Mouse (Mus musculus): Measurements from ENCODE around the gene Entr1. TPM values are rescaled to one million over a fixed set of nuclear protein-coding genes. Genes with fewer than 3 reads are reported as not detected.
A peak's percentile ranks its signal among the peaks of the same experiment; 100 is the strongest.

Gene Entr1
- polyA plus RNA-seq, 1 experiment from 2014 or later: 177 TPM

GRCm38 (mm10) chr2:26409362-26409761 is 20.2 kb upstream of the Entr1 start:
- WGBS: 59% methylated on average over 3 of the region's 3 CpGs
- H3K9me3 ChIP-seq: no peaks in the 10 kb centered on the region
- H3K27me3 ChIP-seq (replicated peaks): no peaks in the 10 kb centered on the region
- peaks cover 38% of the 10 kb centered on the region for H3K4me1 ChIP-seq
- H3K9ac ChIP-seq: no peak overlapping the region
- H3K4me3 ChIP-seq: peak overlapping the region; percentile 92; the same call in 1 of the 2 replicates
- ATAC-seq (ENCODE audit: low FRiP score, low read depth): peak; percentile 49; the same call in 1 of the 2 replicates
- H3K27ac ChIP-seq: no peak overlapping the region
- H3K4me2 ChIP-seq (replicated peaks): peak overlapping the region; percentile 81
- peaks cover 53% of the 10 kb centered on the region for H3K36me3 ChIP-seq

DNA sequence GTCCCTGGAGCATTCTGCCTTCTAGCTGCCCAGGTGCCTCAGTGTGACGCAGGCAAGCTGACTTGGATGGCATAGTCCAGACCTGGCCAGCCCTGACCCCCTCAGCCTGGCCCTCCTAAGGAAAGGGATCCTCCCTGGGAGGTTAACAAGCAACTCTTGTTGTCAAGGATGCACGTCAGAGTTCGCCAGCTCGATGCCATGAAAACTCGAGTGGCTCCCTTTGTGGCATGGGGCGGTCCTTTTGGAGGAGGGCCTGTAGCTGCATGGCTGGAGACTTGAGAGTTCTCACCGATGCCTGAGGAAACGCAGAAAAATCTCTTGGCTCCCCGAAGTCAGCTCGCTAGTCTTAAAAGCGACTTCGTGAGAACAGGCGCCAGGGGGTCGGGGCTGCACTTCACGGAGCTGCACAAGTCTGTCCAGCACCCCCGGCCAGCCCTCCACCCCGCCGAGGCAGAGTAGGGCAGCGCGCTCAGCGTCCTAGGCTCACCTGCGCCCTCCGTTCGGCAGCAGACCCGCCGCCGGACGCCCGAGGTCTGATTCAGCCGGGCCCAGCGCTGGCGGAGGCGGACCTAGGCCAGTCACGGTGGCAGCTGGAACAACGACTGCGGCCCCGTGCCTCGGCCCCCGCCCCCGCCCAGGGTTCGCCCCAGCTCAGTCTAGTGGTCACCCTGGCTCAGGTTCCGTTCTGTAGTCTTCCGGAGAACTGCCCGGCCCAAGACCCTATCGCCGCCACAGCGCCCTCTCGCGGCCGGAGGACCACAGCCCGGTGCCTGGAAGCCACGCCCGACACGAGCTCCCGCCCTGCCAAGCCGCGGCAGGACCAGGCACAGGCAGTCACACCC is 19.6 kb upstream of the Entr1 start, which contains the start of gene Inpp5e:
TSS of gene Inpp5e (minus strand) at position 689 of the 842 bp plus-strand sequence.
- under 1% methylated on average over 57 of the region's 57 CpGs for WGBS
- peak; percentile 94 for ATAC-seq (ENCODE audit: low FRiP score, low read depth)
- Histone ChIP-seq H3K27me3 (replicated peaks) (no peaks in the 10 kb centered on the region), H3K4me2 (replicated peaks) (peak within 1 kb of the TSS; percentile 81), H3K9ac (peak within 1 kb of the TSS; percentile 92), H3K27ac (peak within 1 kb of the TSS; percentile 26; the same call in 1 of the 2 replicates), H3K4me3 (peak within 1 kb of the TSS; percentile 92), H3K9me3 (no peaks in the 10 kb centered on the region), H3K4me1 (peaks cover 38% of the 10 kb centered on the region), H3K36me3 (peaks cover 46% of the 10 kb centered on the region)

GRCm38 (mm10) chr2:26403306-26403705 is 14.2 kb upstream of the Entr1 start:
- peaks cover 43% of the 10 kb centered on the region for H3K36me3 ChIP-seq
- H3K4me3 ChIP-seq: no peak overlapping the region
- no peak overlapping the region for H3K9ac ChIP-seq
- H3K4me1 ChIP-seq: peaks cover 36% of the 10 kb centered on the region
- no peak overlapping the region for H3K4me2 ChIP-seq (replicated peaks)
- H3K9me3 ChIP-seq: no peaks in the 10 kb centered on the region
- H3K27me3 ChIP-seq (replicated peaks): no peaks in the 10 kb centered on the region
- no peak overlapping the region for H3K27ac ChIP-seq
- WGBS: 79% methylated on average over 8 of the region's 8 CpGs
- ATAC-seq (ENCODE audit: low FRiP score, low read depth): no peak

DNA sequence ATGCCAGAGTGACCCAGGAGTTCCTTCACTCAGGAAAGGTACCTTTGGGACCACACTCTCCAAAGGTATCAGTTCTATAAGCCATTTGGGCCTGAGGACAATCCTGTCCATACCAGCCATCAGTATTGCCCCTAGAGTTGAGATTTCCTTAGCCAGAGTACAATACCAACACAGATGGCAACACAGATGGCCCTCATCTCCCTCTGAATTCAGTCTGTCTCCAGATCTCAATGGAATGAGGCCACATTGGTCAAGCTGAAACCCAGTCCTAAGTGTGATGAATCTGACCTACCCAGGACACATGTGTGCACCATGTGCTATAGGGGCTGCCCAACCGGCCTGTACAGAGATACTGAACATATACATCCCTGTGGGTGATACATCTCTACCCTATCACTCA is 13.1 kb upstream of the Entr1 start:
- H3K9ac ChIP-seq: no peak overlapping the region
- H3K36me3 ChIP-seq: peaks cover 51% of the 10 kb centered on the region
- no peak overlapping the region for H3K4me2 ChIP-seq (replicated peaks)
- ATAC-seq (ENCODE audit: low FRiP score, low read depth): no peak
- peaks cover 26% of the 10 kb centered on the region for H3K4me1 ChIP-seq
- H3K27me3 ChIP-seq (replicated peaks): no peaks in the 10 kb centered on the region
- 89% methylated on average over 1 of the region's 1 CpGs for WGBS
- H3K9me3 ChIP-seq: no peaks in the 10 kb centered on the region
- H3K27ac ChIP-seq: no peak overlapping the region
- no peak overlapping the region for H3K4me3 ChIP-seq

DNA sequence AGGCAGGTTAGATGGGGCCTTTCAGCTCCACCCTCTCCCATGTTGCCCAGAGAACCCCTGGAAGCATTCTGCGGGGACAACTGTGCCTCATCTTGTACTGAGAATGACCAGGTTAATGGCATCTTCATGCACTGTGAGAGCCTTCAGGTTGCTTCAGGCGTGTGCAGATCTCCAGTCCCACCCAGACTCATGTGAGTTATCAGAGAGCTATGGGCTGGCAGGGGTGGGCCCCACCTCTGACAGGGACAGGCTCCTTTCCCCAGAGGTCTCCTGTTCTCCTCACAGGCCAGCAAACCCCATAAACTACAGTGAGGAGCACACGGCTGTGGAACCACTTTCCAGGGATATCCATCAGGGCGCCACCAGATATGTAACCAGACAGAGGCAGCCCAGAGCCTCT is 11.9 kb upstream of the Entr1 start:
- H3K9me3 ChIP-seq: no peaks in the 10 kb centered on the region
- H3K4me2 ChIP-seq (replicated peaks): no peak overlapping the region
- H3K36me3 ChIP-seq: peaks cover 58% of the 10 kb centered on the region
- H3K27me3 ChIP-seq (replicated peaks): no peaks in the 10 kb centered on the region
- ATAC-seq (ENCODE audit: low FRiP score, low read depth): no peak
- no peak overlapping the region for H3K4me3 ChIP-seq
- peaks cover 13% of the 10 kb centered on the region for H3K4me1 ChIP-seq
- no peak overlapping the region for H3K27ac ChIP-seq
- H3K9ac ChIP-seq: no peak overlapping the region
- WGBS: 90% methylated on average over 4 of the region's 4 CpGs

DNA sequence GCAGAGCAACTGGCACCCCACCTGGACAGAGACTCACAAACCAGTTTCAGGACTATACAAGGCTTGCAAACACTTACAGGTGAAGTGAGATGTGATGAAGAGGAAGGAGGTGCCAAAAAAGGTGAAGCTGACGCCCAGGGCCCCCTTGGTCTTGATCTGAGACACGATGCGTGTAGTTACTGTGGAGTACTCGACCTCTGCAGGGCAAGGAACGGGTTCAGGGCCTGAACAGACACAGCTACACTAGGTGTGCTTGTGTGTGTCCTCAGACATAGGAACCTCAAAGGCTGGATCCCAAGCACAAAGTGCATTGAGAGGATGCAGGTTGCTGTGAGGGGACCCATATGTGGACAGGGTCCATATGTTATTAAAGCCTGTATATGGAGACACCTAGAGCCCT is 11.2 kb upstream of the Entr1 start:
- ATAC-seq (ENCODE audit: low FRiP score, low read depth): no peak
- H3K27me3 ChIP-seq (replicated peaks): no peaks in the 10 kb centered on the region
- 0 out of 2 replicates have a peak, but pooled peaks cover 7% of the 10 kb centered on the region for H3K4me1 ChIP-seq
- H3K4me2 ChIP-seq (replicated peaks): no peak overlapping the region
- WGBS: 91% methylated on average over 5 of the region's 5 CpGs
- no peak overlapping the region for H3K9ac ChIP-seq
- H3K9me3 ChIP-seq: no peaks in the 10 kb centered on the region
- H3K36me3 ChIP-seq: peaks cover 65% of the 10 kb centered on the region
- no peak overlapping the region for H3K27ac ChIP-seq
- H3K4me3 ChIP-seq: no peak overlapping the region

DNA sequence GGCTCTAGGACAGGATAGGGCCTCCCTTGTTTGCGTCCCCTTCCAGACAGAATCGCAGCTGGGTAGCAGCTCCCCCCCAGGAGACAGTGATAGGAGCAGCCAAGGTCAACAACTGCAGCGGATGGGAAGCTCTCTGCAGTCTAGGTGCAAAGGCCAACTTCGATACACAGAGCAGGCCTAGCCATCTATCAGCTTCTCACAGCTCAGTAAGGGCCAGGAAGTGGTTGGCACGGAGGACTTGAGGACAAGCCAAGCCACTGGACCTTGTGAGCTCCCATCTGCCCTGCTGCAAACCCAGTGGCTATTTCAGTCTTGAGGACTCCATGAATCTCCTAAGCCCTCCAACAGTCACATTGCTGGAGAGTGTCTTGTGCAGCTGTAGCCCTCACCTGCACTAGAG is 10.5 kb upstream of the Entr1 start:
- 90% methylated on average over 5 of the region's 5 CpGs for WGBS
- Histone ChIP-seq H3K4me1 (0 out of 2 replicates have a peak, but pooled peaks cover 1% of the 10 kb centered on the region), H3K9me3 (no peaks in the 10 kb centered on the region), H3K9ac (no peak overlapping the region), H3K4me2 (replicated peaks) (no peak overlapping the region), H3K27ac (no peak overlapping the region), H3K27me3 (replicated peaks) (no peaks in the 10 kb centered on the region), H3K36me3 (peaks cover 72% of the 10 kb centered on the region), H3K4me3 (no peak overlapping the region)
- no peak for ATAC-seq (ENCODE audit: low FRiP score, low read depth)

DNA sequence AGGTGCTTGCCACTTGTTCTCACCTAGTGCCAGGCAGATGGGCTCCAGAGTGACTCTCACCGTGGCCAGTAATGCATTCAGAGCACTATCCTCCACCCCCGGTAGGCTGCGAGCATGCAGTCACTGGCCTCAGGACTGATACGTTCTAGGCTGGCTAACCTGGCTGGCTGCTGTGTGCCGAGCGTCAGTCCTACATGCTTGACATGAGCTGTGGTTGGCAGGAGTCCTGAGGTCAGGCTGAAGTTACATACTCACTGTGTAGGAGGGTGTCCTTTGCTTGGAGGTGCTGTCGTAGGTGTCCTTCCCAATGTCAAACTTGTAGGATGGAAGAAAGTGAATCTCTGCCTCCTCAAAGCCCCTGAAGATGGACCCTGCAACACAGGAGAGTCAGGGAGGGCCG is 9.9 kb upstream of the Entr1 start:
- Histone ChIP-seq H3K27ac (no peak overlapping the region), H3K9me3 (no peaks in the 10 kb centered on the region), H3K36me3 (peaks cover 78% of the 10 kb centered on the region), H3K4me1 (no peaks in the 10 kb centered on the region), H3K9ac (no peak overlapping the region), H3K4me2 (replicated peaks) (no peak overlapping the region), H3K4me3 (no peak overlapping the region), H3K27me3 (replicated peaks) (no peaks in the 10 kb centered on the region)
- 94% methylated on average over 8 of the region's 8 CpGs for WGBS
- ATAC-seq (ENCODE audit: low FRiP score, low read depth): no peak

GRCm38 (mm10) chr2:26391617-26392016 is 2.5 kb upstream of the Entr1 start:
- peaks cover 23% of the 10 kb centered on the region for H3K4me1 ChIP-seq
- no peak for ATAC-seq (ENCODE audit: low FRiP score, low read depth)
- no peak overlapping the region for H3K4me2 ChIP-seq (replicated peaks)
- no peak overlapping the region for H3K4me3 ChIP-seq
- no peak overlapping the region for H3K9ac ChIP-seq
- WGBS: 92% methylated on average over 6 of the region's 6 CpGs
- no peaks in the 10 kb centered on the region for H3K27me3 ChIP-seq (replicated peaks)
- no peaks in the 10 kb centered on the region for H3K9me3 ChIP-seq
- H3K36me3 ChIP-seq: peaks cover 73% of the 10 kb centered on the region
- H3K27ac ChIP-seq: no peak overlapping the region

DNA sequence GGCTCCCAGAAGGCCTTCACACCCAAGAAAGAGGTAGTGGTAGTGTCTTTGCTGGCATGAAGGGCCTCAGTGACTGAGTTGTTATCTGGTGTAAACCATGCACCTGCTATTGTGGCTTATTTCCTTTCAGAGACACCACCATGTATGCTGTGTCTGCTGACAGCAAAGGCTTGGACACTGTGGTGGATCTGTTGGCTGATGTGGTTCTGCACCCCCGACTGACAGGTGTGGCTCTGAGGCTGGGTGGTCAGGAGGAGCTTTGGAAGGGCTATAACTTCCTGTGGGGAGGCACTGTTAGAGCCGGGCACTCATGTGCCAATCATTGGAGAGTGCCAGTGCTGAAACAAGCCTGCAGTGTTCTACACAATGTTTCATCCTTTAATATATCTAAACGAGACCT is 1.8 kb upstream of the Entr1 start:
- Histone ChIP-seq H3K4me1 (peaks cover 23% of the 10 kb centered on the region), H3K9me3 (no peaks in the 10 kb centered on the region), H3K27ac (no peak overlapping the region), H3K36me3 (peaks cover 73% of the 10 kb centered on the region), H3K4me3 (no peak overlapping the region), H3K9ac (no peak overlapping the region), H3K27me3 (replicated peaks) (no peaks in the 10 kb centered on the region), H3K4me2 (replicated peaks) (0 out of 2 replicates have a peak overlapping the region, but pooled peaks have one; percentile 5)
- ATAC-seq (ENCODE audit: low FRiP score, low read depth): no peak
- WGBS: 91% methylated on average over 3 of the region's 3 CpGs

DNA sequence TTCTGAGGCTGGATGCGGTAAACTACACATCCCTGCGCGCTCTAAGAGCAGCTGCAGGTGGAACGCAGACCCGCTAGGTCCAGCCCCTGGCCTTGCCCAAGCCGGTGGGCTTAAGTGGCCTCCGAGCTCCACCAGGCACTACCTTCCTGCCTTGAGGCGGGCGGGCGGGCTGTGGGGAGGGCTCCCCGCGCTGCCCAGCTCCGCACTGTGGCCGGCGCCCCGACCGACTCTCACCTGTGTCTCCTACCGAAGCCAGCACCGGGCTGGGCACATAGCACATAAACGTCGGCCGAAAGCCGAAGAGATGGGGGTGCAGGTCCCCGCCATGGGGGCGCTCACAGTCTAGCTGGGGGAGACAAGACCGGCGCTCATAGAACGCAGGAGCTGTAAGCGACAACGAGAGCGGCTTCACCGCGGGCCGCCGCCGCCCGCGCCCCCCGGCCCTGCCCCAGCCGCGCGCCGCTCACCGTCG is 398 bp downstream of the Entr1 start:
- H3K36me3 ChIP-seq: peaks cover 73% of the 10 kb centered on the region
- under 1% methylated on average over 45 of the region's 45 CpGs for WGBS

DNA sequence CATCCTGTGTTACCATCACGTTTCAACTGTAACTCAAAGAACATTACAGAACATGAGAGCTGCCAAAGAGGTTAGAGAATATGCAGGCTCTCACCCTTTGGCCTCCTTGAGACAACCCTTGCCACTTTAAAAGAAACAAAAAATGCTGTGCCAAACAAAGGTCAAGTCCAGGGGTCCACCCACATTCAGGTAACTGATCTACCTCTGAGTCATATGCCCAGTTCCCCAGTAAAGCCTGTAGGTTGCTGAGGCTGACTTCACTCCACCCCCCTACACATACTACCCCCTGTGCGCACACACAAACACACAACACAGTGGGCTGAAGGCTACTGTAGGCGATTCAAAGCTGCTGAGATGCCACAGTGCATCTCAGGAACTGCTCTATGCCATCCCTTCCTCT is 1.4 kb downstream of the Entr1 start:
- Histone ChIP-seq H3K27ac (no peak overlapping the region), H3K4me2 (replicated peaks) (peak overlapping the region; percentile 100), H3K36me3 (peaks cover 73% of the 10 kb centered on the region), H3K4me1 (peaks cover 23% of the 10 kb centered on the region), H3K9me3 (no peaks in the 10 kb centered on the region), H3K4me3 (peak overlapping the region; percentile 97; the same call in 1 of the 2 replicates), H3K9ac (peak overlapping the region; percentile 97), H3K27me3 (replicated peaks) (no peaks in the 10 kb centered on the region)
- WGBS: 89% methylated on average over 3 of the region's 3 CpGs
- no peak for ATAC-seq (ENCODE audit: low FRiP score, low read depth)

More for the DNA sequence above, 398 bp downstream of the Entr1 start:
- peak overlapping the region; percentile 100 for H3K4me2 ChIP-seq (replicated peaks)
- peak; percentile 62 for ATAC-seq (ENCODE audit: low FRiP score, low read depth)
- peaks cover 23% of the 10 kb centered on the region for H3K4me1 ChIP-seq
- H3K4me3 ChIP-seq: peak overlapping the region; percentile 97
- H3K9ac ChIP-seq: peak overlapping the region; percentile 97
- H3K27me3 ChIP-seq (replicated peaks): no peaks in the 10 kb centered on the region
- H3K27ac ChIP-seq: no peak overlapping the region
- no peaks in the 10 kb centered on the region for H3K9me3 ChIP-seq

All from neural tube, embryonic 12.5 days (tissue).